Mouse (Mus musculus) brown adipose tissue, adult 24 weeks (tissue): ENCODE data around the gene Ube2b. TPM values are rescaled to one million over a fixed set of nuclear protein-coding genes. Genes with fewer than 3 reads are reported as not detected.

Source experiments
- polyA plus RNA-seq: library from polyadenylated mRNA; stranded (reverse); fragments of >200 nt; gene quantifications from 2 replicates; pipeline ENCODE4 v1.2.4, GENCODE M21; 2012; ENCODE audit not compliant: missing spikeins, insufficient read depth, insufficient read length

The Ube2b gene
- polyA plus RNA-seq, 1 experiment, result 235 TPM

Other genes starting within 250 kb of the Ube2b start
- 8.8 and 12.5 TPM in 2 replicates for gene Sec24a, start 237.1 kb downstream of the Ube2b start, polyA plus RNA-seq
- 158 and 181 TPM in 2 replicates for gene Sar1b, start 237.1 kb downstream of the Ube2b start, polyA plus RNA-seq
- gene Jade2, start 143.1 kb downstream of the Ube2b start, polyA plus RNA-seq, result 1.9 and 2.6 TPM in 2 replicates
- gene Cdkn2aipnl, start 33.1 kb downstream of the Ube2b start, polyA plus RNA-seq, result 11.1 and 11.7 TPM in 2 replicates
- gene Cdkl3, start 3.5 kb upstream of the Ube2b start, polyA plus RNA-seq, result 9.6 and 21.9 TPM in 2 replicates
- 59.4 and 68.0 TPM in 2 replicates for gene Ppp2ca, start 97.9 kb upstream of the Ube2b start, polyA plus RNA-seq
- not detected in 2 replicates for gene Olfr1373, start 144.8 kb upstream of the Ube2b start, polyA plus RNA-seq
- not detected in 2 replicates for gene Olfr1371, start 213.2 kb upstream of the Ube2b start, polyA plus RNA-seq
- 362 and 417 TPM in 2 replicates for gene Skp1a, start 231.2 kb upstream of the Ube2b start, polyA plus RNA-seq